Mouse (Mus musculus): ENCODE measurements around the gene Ccdc33. TPM values are rescaled to one million over a fixed set of nuclear protein-coding genes. Genes with fewer than 3 reads are reported as not detected.

Gene Ccdc33
- total and polyA plus RNA-seq, 3 experiments: 0.21 to 1.0 TPM; not detected in 1

GRCm38 (mm10) chr9:58125811-58126210, 7.2 kb upstream of the Ccdc33 start:
- Histone ChIP-seq H3K27me3 (replicated peaks) (peaks cover 2% of the 10 kb centered on the region), H3K4me2 (ENCODE audit: insufficient read depth, low read depth, poor library complexity, severe bottlenecking) (no peak overlapping the region), H3K4me1 (ENCODE audit: control insufficient read depth in 1 of 2, insufficient read depth in 2 of 2) (peaks cover 0 to 20% of the 10 kb centered on the region in 2 experiments; a peak in 2 of 4 replicates), H3K4me3 (replicated peaks in 1 of 3; ENCODE audit: low read depth in 2 of 3, low read length in 2 of 3, poor library complexity in 1 of 3) (no peak overlapping the region), H3K9ac (ENCODE audit: insufficient read depth, low read depth) (no peak overlapping the region), H3K36me3 (replicated peaks in 1 of 2; ENCODE audit: control insufficient read depth in 1 of 2, insufficient read depth in 1 of 2, low read length in 1 of 2) (no peaks in the 10 kb centered on the region), H3K79me2 (replicated peaks; ENCODE audit: control insufficient read depth, extremely low read depth, insufficient read depth, poor library complexity, severe bottlenecking) (no peaks in the 10 kb centered on the region), H3K9me3 (replicated peaks; ENCODE audit: low read length) (peaks cover 3% of the 10 kb centered on the region), H3K27ac (ENCODE audit: insufficient read depth, low read depth) (no peak overlapping the region)
- DNase-seq (ENCODE audit: extremely low read depth): no peak
- in situ Hi-C loops (cut with MboI; ENCODE audit: low pct_ligation_motif_present, low pct_unique_long_range_greater_than_20kb, low sequenced_read_pairs): no loop called here
- dilution Hi-C loops (cut with MboI; ENCODE audit: extremely low pct_ligation_motif_present, extremely low pct_unique_long_range_greater_than_20kb, low sequenced_read_pairs): no loop called here
- TF ChIP-seq ZKSCAN1 (IDR thresholded peaks at IDR 0.05; ENCODE audit: borderline replicate concordance, low read depth, low read length) (no peak), ZMIZ1 (IDR thresholded peaks at IDR 0.05; ENCODE audit: low read depth, low read length) (no peak), JUN (IDR thresholded peaks at IDR 0.05; ENCODE audit: insufficient read depth, low read depth, low read length) (no peak), IRF4 (IDR thresholded peaks at IDR 0.05; ENCODE audit: low read depth, low read length) (no peak), USF1 (IDR thresholded peaks at IDR 0.05; ENCODE audit: low read depth, low read length) (no peak)

DNA sequence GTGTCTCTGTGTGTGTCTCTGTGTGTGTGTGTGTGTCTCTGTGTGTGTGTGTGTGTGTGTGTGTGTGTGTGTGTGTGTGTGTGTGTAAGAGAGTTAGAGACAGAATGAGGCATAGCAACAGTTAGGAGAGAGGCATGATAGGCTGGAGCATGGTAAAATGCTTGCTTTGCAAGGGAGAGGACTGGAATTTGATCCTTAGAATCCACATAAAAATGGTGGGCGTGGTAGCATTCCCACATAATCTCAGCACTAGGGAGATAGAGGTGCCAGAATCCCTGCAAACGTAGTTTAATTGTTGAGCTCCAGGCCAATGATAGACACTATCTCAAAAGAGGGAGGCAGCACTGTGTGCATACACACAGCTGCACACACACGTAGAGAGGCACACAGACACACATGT, 6.5 kb upstream of the Ccdc33 start:
- Histone ChIP-seq H3K4me1 (ENCODE audit: control insufficient read depth in 1 of 2, insufficient read depth in 2 of 2) (peaks cover 0 to 26% of the 10 kb centered on the region in 2 experiments; a peak in 2 of 4 replicates), H3K9ac (ENCODE audit: insufficient read depth, low read depth) (no peak overlapping the region), H3K4me3 (replicated peaks in 1 of 3; ENCODE audit: low read depth in 2 of 3, low read length in 2 of 3, poor library complexity in 1 of 3) (no peak overlapping the region), H3K36me3 (replicated peaks in 1 of 2; ENCODE audit: control insufficient read depth in 1 of 2, insufficient read depth in 1 of 2, low read length in 1 of 2) (no peaks in the 10 kb centered on the region), H3K4me2 (ENCODE audit: insufficient read depth, low read depth, poor library complexity, severe bottlenecking) (no peak overlapping the region), H3K27ac (ENCODE audit: insufficient read depth, low read depth) (no peak overlapping the region), H3K27me3 (replicated peaks) (peaks cover 2% of the 10 kb centered on the region), H3K9me3 (replicated peaks; ENCODE audit: low read length) (peaks cover 3% of the 10 kb centered on the region), H3K79me2 (replicated peaks; ENCODE audit: control insufficient read depth, extremely low read depth, insufficient read depth, poor library complexity, severe bottlenecking) (no peaks in the 10 kb centered on the region)
- in situ Hi-C loops (cut with MboI; ENCODE audit: low pct_ligation_motif_present, low pct_unique_long_range_greater_than_20kb, low sequenced_read_pairs): no loop called here
- no peak for TF ChIP-seq HCFC1 (IDR thresholded peaks at IDR 0.05; ENCODE audit: low read depth, low read length)
- TF ChIP-seq RAD21 (IDR thresholded peaks at IDR 0.05; ENCODE audit: low read depth, low read length): no peak
- TF ChIP-seq E2F4 (IDR thresholded peaks at IDR 0.05; ENCODE audit: insufficient replicate concordance, low read depth, low read length): no peak
- dilution Hi-C loops (cut with MboI; ENCODE audit: extremely low pct_ligation_motif_present, extremely low pct_unique_long_range_greater_than_20kb, low sequenced_read_pairs): no loop called here
- no peak for DNase-seq (ENCODE audit: extremely low read depth)

GRCm38 (mm10) chr9:58116024-58116651, 2.5 kb downstream of the Ccdc33 start:
- Histone ChIP-seq H3K9me3 (replicated peaks; ENCODE audit: low read length) (no peaks in the 10 kb centered on the region), H3K4me3 (replicated peaks in 1 of 3; ENCODE audit: low read depth in 2 of 3, low read length in 2 of 3, poor library complexity in 1 of 3) (no peak overlapping the region), H3K4me1 (ENCODE audit: control insufficient read depth in 1 of 2, insufficient read depth in 2 of 2) (peaks cover 12 to 53% of the 10 kb centered on the region in 2 experiments), H3K36me3 (replicated peaks in 1 of 2; ENCODE audit: control insufficient read depth in 1 of 2, insufficient read depth in 1 of 2, low read length in 1 of 2) (no peaks in the 10 kb centered on the region), H3K27ac (ENCODE audit: insufficient read depth, low read depth) (no peak overlapping the region), H3K9ac (ENCODE audit: insufficient read depth, low read depth) (no peak overlapping the region), H3K27me3 (replicated peaks) (no peaks in the 10 kb centered on the region), H3K79me2 (replicated peaks; ENCODE audit: control insufficient read depth, extremely low read depth, insufficient read depth, poor library complexity, severe bottlenecking) (no peaks in the 10 kb centered on the region), H3K4me2 (ENCODE audit: insufficient read depth, low read depth, poor library complexity, severe bottlenecking) (no peak overlapping the region)
- dilution Hi-C loops (cut with MboI; ENCODE audit: extremely low pct_ligation_motif_present, extremely low pct_unique_long_range_greater_than_20kb, low sequenced_read_pairs): no loop called here
- in situ Hi-C loops (cut with MboI; ENCODE audit: low pct_ligation_motif_present, low pct_unique_long_range_greater_than_20kb, low sequenced_read_pairs): no loop called here
- no peak for TF ChIP-seq ZKSCAN1 (IDR thresholded peaks at IDR 0.05; ENCODE audit: borderline replicate concordance, low read depth, low read length)
- TF ChIP-seq IRF4 (IDR thresholded peaks at IDR 0.05; ENCODE audit: low read depth, low read length): no peak
- no peak for TF ChIP-seq JUND (conservative IDR thresholded peaks at IDR 0.05; ENCODE audit: low read depth, low read length)
- TF ChIP-seq EP300 (IDR thresholded peaks at IDR 0.05; ENCODE audit: low read length): no peak
- TF ChIP-seq SMC3 (IDR thresholded peaks at IDR 0.05; ENCODE audit: low read depth, low read length): no peak
- no peak for TF ChIP-seq ZC3H11A (IDR thresholded peaks at IDR 0.05; ENCODE audit: low read depth, low read length)
- no peak for TF ChIP-seq HCFC1 (IDR thresholded peaks at IDR 0.05; ENCODE audit: low read depth, low read length)
- no peak for TF ChIP-seq POLR2AphosphoS2 (IDR thresholded peaks at IDR 0.05; ENCODE audit: low read depth, low read length)
- TF ChIP-seq ELF1 (IDR thresholded peaks at IDR 0.05; ENCODE audit: low read depth, low read length): no peak
- no peak for TF ChIP-seq BHLHE40 (IDR thresholded peaks at IDR 0.05; ENCODE audit: low read depth, low read length)
- TF ChIP-seq NELFE (IDR thresholded peaks at IDR 0.05; ENCODE audit: low read depth, low read length): no peak
- no peak for TF ChIP-seq MEF2A (IDR thresholded peaks at IDR 0.05; ENCODE audit: borderline replicate concordance, low read depth, low read length)
- no peak for TF ChIP-seq MAX (IDR thresholded peaks at IDR 0.05; ENCODE audit: low read length)
- no peak for TF ChIP-seq JUN (IDR thresholded peaks at IDR 0.05; ENCODE audit: insufficient read depth, low read depth, low read length)
- TF ChIP-seq USF1 (IDR thresholded peaks at IDR 0.05; ENCODE audit: low read depth, low read length): no peak
- TF ChIP-seq RCOR1 (conservative IDR thresholded peaks at IDR 0.05; ENCODE audit: low read depth, low read length): no peak
- DNase-seq (ENCODE audit: extremely low read depth): no peak

Data from CH12.LX (cell line).